Mouse (Mus musculus) frontal cortex, adult (tissue): ENCODE results near the gene Golga2.

Source experiments
- ATAC-seq: cut with Nextera tagmentation; 2 replicates; pipeline ENCODE4 v1.9.2; 2017; ENCODE audit warnings: mild to moderate bottlenecking, moderate library complexity, mixed read lengths; ENCODE audit not compliant: low TSS enrichment

Gene Golga2

GRCm38 (mm10) chr2:32317791-32318417 is 30.7 kb downstream of the Golga2 start:
- no peak for ATAC-seq

- ATAC-seq = no peak
Measured at GRCm38 (mm10) chr2:32318709-32319585, 31.8 kb downstream of the Golga2 start.

- ATAC-seq = no peak
Measured at GRCm38 (mm10) chr2:32319586-32320580, 32.7 kb downstream of the Golga2 start.

GRCm38 (mm10) chr2:32320721-32321120 is 33.5 kb downstream of the Golga2 start:
- ATAC-seq = no peak

GRCm38 (mm10) chr2:32321591-32322298 is 34.6 kb downstream of the Golga2 start:
- no peak for ATAC-seq

GRCm38 (mm10) chr2:32322754-32323741 is 35.9 kb downstream of the Golga2 start:
- ATAC-seq = no peak

- no peak for ATAC-seq
Measured at GRCm38 (mm10) chr2:32324322-32324721, 37.1 kb downstream of the Golga2 start.

GRCm38 (mm10) chr2:32325342-32325741 is 38.2 kb downstream of the Golga2 start:
- peak; percentile 14; the same call in 1 of the 2 replicates for ATAC-seq

- no peak for ATAC-seq
Measured at GRCm38 (mm10) chr2:32327200-32327599, 40.0 kb downstream of the Golga2 start.

- no peak for ATAC-seq
Measured at GRCm38 (mm10) chr2:32328911-32329460, 41.8 kb downstream of the Golga2 start.

- peak; percentile 51 for ATAC-seq
Measured at GRCm38 (mm10) chr2:32329531-32329930, 42.3 kb downstream of the Golga2 start.

GRCm38 (mm10) chr2:32332159-32332558 is 45.0 kb downstream of the Golga2 start:
- no peak for ATAC-seq

GRCm38 (mm10) chr2:32335888-32336287 is 48.7 kb downstream of the Golga2 start:
- no peak for ATAC-seq

GRCm38 (mm10) chr2:32339912-32340642 is 52.9 kb downstream of the Golga2 start:
- no peak for ATAC-seq

GRCm38 (mm10) chr2:32340836-32341633 is 53.9 kb downstream of the Golga2 start:
- peak; percentile 42 for ATAC-seq

GRCm38 (mm10) chr2:32341634-32341939 is 54.4 kb downstream of the Golga2 start:
- no peak; the same call in 1 of the 2 replicates for ATAC-seq

GRCm38 (mm10) chr2:32342039-32342438 is 54.9 kb downstream of the Golga2 start:
- ATAC-seq = no peak
